In the genomic region with DNA sequence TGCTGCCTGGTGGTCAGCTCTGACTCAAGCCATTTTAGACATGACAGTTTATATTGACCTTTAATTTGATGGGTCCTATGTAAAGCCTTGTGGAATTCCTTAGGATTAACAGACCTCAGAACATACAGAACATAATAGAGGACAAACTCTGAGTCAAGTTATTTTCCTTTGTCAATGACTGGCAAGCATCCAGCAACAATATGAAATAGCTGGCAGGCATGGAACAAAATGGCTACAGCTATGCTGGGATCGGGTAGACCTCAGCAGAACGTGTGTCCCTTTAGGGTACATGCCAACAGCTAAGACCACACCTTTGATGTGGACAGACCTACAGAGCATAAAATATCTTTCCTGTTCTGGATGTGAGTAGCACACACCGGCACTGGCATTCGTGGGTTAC, we compare ENCODE assay signal across 23 mouse cellular contexts. TPM values are rescaled to one million over a fixed set of nuclear protein-coding genes. Genes with fewer than 3 reads are reported as not detected.
"Had no signal": no experiment of that assay in that cellular context is flagged by ENCODE, and none has a peak within 500 bp of the region (broad histone marks: within the 10 kb centered on the region; RNA-seq: fewer than 3 reads in every experiment).

No protein-coding gene starts in this region.

- H3K9ac ChIP-seq: limb, embryonic 13.5 days; liver, embryonic 12.5 days; liver, embryonic 15.5 days; midbrain, embryonic 12.5 days; midbrain, embryonic 15.5 days; neural tube, embryonic 12.5 days; neural tube, embryonic 15.5 days had no signal

- ATAC-seq: liver, embryonic 12.5 days; midbrain, embryonic 15.5 days had no signal

- H3K36me3 ChIP-seq: limb, embryonic 13.5 days; liver, embryonic 12.5 days; liver, embryonic 15.5 days; midbrain, embryonic 12.5 days; midbrain, embryonic 15.5 days; neural tube, embryonic 12.5 days; neural tube, embryonic 15.5 days had no signal

- H3K9me3 ChIP-seq: limb, embryonic 13.5 days; liver, embryonic 12.5 days; liver, embryonic 15.5 days; midbrain, embryonic 12.5 days; midbrain, embryonic 15.5 days; neural tube, embryonic 12.5 days; neural tube, embryonic 15.5 days had no signal

- H3K27ac ChIP-seq: limb, embryonic 13.5 days; liver, embryonic 12.5 days; liver, embryonic 15.5 days; macrophage; midbrain, embryonic 12.5 days; midbrain, embryonic 15.5 days; neural tube, embryonic 12.5 days; neural tube, embryonic 15.5 days; stomach, postnatal 0 days had no signal

- DNase-seq: kidney, postnatal 14 days; kidney, postnatal 4 days; left cerebral cortex, postnatal 4 days; liver; lung, adult 18-20 months; lung, postnatal 14 days; right cerebral cortex, adult 18-20 months; right cerebral cortex, postnatal 14 days; right cerebral cortex, postnatal 4 days; thymus, adult 2 months; thymus, postnatal 14 days; thymus, postnatal 4 days had no signal

- H3K4me2 ChIP-seq: limb, embryonic 13.5 days; liver, embryonic 12.5 days; liver, embryonic 15.5 days; midbrain, embryonic 12.5 days; midbrain, embryonic 15.5 days; neural tube, embryonic 12.5 days; neural tube, embryonic 15.5 days had no signal

- H3K27me3 ChIP-seq: limb, embryonic 13.5 days; midbrain, embryonic 15.5 days; neural tube, embryonic 12.5 days; neural tube, embryonic 15.5 days had no signal

- H3K4me3 ChIP-seq: limb, embryonic 13.5 days; liver, embryonic 12.5 days; liver, embryonic 15.5 days; midbrain, embryonic 12.5 days; midbrain, embryonic 15.5 days; neural tube, embryonic 12.5 days; neural tube, embryonic 15.5 days had no signal

RNA-seq across cellular contexts. Expression of a gene that starts 12.8 kb away (rescaled TPM):
- total RNA-seq: layer of hippocampus, postnatal 14 days; left cerebral cortex, postnatal 14 days; left cerebral cortex, postnatal 4 days had no signal
